Mouse (Mus musculus) MEL (cell line): ENCODE data around the gene Foxj3.

Source experiments
- CTCF ChIP-seq, 3 experiments: IDR thresholded peaks in 2 of 3; conservative IDR thresholded peaks in 1 of 3; 2 replicates each; pipeline ENCODE4 v1.5.1; 2011 to 2012; ENCODE audit warnings: low read length in 3 of 3, low read depth in 2 of 3, mild to moderate bottlenecking in 2 of 3, improper control_type of control experiment in 1 of 3, inconsistent platforms in 1 of 3, mixed read lengths in 1 of 3, moderate library complexity in 1 of 3; ENCODE audit not compliant: control insufficient read depth in 1 of 3, insufficient read depth in 1 of 3, poor library complexity in 1 of 3, severe bottlenecking in 1 of 3
- GABPA ChIP-seq: IDR thresholded peaks from 2 replicates; pipeline ENCODE4 v1.6.1; 2012; ENCODE audit warnings: low read depth, mild to moderate bottlenecking, inconsistent platforms, low read length, improper control_type of control experiment, moderate library complexity

DNA sequence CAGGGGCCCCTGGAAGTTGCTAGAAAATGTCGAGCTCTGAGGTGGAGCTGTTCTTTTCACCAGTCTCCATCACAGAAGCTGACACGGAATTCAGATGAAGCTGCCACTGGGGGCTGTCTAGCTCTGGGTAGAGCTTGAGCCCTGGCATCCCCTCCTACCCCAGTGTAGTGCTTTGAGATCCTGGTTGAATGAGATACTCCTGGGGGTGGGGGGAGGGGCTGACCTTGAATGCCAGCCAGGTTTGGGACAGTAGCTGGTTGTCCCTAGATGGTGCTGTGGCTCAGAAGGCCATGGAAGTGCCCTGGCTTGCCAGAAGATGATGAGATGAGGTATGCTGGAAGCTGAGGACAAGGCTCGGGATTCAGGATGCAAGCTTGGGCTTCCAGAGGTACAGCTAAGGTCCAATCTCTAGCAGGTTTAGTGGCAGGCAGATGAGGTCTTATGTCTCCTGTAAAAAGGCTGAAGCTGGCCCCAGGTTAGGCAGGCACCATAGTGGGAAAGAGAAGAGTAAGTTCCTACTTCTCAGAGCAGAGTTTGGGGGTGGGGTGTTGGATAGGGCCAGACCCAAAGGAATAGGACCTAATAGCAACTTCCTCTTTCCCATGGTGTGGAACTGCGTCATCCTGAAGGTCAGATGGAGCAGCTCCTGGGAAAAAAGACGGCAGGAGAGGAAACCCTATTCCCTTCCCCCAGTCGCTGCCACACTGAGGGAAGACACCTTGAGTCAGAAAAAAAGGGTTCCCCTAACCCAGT lies 98.3 kb downstream of the Foxj3 start:
- TF ChIP-seq GABPA (no peak), CTCF (IDR thresholded peaks at IDR 0.05 in 2 of 3, conservative IDR thresholded peaks at IDR 0.05 in 1 of 3; ENCODE audit: control insufficient read depth in 1 of 3, insufficient read depth in 1 of 3, low read depth in 2 of 3, low read length in 3 of 3, poor library complexity in 1 of 3, severe bottlenecking in 1 of 3) (no peak)
